Mouse (Mus musculus) adrenal gland, adult 2 months (tissue): ENCODE data around the gene Syn3. TPM values are rescaled to one million over a fixed set of nuclear protein-coding genes. Genes with fewer than 3 reads are reported as not detected.
A peak's percentile ranks its signal among the peaks of the same experiment; 100 is the strongest.

Source experiments
- DNase-seq: peaks from one replicate; pipeline ENCODE4 v3.0.0; 2021
- polyA plus RNA-seq: library from polyadenylated mRNA; depleted of rRNA; stranded (reverse); fragments of >200 nt; gene quantifications from 2 replicates; pipeline ENCODE4 v1.2.3, GENCODE M21; 2012
- total RNA-seq, 2 experiments: library from RNA; stranded (reverse); gene quantifications; 2 replicates each; pipeline ENCODE4 v1.2.3; 2021

The Syn3 gene
- total and polyA plus RNA-seq, 3 experiments = 1.1 to 3.6 (median 2.7) TPM

DNA sequence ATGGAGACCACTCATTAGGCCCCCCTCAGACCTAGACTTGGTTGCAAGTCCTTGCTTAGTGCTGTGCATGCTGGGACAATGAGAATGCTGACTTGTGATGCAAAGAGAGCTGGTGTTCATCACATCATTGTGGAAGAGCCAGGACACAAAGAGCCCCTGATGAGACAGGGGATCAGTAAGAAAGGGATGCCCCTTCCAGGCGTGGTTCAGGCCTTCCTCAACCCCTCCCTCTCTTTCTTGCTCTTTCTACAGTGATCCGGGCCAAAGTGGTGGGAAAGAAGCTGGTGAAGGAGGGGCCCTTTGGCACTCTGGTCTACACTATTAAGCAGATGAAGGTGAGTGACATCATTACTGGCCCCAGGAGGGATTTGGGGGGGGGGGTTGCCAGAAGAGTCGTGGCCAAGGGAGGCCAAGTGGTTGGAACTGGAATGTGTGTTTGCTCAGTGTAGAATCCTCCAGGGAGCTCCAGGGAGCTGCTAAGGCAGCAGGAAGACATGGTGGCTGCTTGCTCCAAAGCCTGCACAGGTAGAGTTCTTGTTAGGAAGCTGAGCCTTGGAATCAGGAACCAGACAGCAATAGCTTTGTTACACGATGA is 160.5 kb downstream of the Syn3 start:
- no peak for DNase-seq

DNA sequence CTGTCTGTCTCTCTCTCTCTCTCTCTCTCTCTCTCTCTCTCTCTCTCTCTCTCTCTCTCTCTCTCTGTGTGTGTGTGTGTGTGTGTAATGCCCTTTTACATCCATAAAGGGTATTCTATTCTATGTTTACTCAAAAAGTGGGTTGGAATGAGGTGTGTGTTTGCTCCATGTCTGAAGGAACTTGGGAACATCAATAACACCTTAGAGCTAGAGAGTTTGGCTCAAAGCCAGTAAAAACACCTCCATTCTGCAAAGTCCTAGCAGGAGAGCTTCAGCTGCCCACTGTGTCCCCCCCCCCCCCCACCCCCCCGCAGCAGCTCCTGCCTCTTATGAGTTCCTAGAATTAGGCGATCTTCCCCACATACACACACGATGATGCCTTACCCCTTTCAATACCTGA is 161.5 kb downstream of the Syn3 start:
- DNase-seq = no peak

DNA sequence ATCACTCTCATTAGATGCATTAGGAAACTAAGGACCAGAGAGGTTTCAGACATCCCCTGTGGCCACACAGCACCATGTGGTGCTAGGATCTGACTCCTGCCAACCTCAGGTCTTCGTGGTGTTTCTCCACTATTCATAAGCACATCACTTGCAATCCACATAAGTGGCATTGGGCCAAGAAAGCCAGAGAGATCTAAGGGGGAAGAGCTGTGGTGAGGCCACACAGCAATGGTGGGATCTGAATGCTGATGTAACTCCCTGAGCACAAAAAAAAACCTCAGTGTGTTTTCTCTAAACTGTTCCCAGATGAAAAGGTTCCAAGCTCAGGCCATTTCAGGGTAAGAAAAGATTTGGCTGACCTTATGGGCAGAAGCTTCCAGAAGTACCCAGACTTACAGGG is 162.2 kb downstream of the Syn3 start:
- DNase-seq = no peak

DNA sequence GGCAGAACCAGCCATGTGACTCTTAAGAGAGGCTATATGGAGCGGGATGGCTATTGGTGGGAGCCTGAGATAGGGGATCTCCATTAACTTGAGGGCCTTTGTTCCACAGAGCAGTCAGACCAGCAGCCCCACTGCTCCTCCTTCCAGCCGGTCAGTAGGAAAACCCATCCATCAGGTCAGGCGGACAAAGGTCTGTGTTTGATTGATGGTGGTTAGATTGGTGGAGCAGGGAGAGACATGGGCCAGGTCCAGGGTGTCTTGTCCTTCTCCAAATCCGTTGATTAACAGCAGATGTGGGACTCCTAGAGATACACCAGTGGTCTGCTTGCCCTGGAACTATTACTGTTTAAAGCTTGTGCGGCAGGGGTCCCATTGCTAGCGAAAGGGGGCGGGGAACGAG is 164.1 kb downstream of the Syn3 start:
- no peak for DNase-seq

DNA sequence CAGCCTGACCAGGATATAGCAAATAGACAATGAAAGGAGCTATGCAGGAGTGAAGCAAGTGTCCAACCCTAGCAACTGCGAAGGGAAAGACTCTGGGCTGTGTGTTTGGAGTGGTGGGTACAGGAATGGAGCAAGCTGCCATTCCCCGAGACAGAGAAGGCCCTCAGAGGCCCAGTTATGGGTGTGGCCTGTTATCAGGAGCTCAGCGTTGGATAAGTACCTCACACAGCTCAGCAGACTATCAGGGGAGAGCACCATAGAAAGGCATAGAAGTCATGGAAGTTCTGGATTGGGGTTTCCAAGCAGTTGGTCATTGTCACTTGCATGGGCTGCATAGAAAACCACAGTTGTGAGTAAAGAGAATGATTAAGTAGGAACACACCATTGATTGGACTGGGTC is 165.8 kb downstream of the Syn3 start:
- DNase-seq = no peak

DNA sequence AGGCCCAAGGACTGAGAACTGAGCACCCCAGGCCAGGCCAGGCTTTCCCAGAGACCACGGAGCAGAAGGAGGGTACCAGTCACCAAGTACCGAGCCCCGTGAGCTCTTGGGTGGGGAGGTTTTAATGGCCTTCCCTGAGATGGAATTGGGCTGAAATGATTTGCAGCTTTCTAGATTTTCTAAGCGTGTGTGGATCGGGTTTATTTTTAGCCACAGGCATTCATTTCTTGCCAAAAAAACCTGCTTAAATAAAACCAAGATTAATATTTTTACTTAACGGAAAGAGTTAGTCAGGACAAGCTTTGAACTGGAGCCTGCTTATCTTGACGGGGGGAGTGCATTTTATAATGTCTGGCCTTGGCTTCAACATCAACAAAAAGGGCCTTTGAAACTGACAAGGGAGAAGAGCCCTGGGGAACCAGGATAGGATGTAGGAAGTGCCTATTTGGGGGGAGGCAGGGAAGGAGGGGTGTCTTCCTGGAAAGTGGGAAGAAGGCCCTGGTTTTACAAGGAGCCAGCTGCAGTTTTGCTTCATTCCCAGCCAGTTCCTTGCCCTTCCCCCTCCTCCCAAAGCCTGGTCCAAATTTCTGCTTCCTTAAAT is 166.9 kb downstream of the Syn3 start:
- peak; percentile 74 for DNase-seq

DNA sequence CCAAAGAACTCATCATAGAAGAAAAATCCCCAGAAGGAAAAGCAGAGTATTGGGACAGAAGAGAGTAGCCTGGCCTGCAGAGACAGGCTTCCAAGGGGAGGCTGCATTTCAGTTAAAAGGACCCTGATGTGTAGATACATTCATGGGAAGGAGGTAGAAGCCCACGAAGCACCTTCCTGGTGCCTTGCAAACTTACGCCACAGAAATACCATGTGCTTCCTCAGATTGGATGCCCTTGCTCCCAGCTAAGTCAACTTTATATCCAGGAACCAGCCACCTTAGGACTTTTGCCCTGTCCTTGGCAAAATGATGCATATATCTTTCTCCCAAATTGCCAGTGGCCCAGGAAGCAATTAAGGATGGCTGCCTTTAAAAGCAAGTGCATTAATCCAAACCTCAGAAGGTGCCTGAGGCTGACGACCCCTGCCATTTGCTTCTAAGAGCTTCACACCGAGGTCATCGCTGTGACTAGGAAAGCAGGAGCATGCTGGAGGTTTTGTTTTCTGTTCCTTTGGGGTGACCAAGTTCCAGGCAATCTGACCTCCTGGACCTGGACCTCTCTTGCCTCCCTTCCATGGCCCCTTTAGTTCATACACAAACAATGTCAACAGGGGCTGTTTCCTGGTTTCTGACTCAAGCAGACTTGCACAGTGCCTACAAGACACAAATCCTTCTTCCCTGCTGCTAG is 167.6 kb downstream of the Syn3 start:
- DNase-seq = no peak

DNA sequence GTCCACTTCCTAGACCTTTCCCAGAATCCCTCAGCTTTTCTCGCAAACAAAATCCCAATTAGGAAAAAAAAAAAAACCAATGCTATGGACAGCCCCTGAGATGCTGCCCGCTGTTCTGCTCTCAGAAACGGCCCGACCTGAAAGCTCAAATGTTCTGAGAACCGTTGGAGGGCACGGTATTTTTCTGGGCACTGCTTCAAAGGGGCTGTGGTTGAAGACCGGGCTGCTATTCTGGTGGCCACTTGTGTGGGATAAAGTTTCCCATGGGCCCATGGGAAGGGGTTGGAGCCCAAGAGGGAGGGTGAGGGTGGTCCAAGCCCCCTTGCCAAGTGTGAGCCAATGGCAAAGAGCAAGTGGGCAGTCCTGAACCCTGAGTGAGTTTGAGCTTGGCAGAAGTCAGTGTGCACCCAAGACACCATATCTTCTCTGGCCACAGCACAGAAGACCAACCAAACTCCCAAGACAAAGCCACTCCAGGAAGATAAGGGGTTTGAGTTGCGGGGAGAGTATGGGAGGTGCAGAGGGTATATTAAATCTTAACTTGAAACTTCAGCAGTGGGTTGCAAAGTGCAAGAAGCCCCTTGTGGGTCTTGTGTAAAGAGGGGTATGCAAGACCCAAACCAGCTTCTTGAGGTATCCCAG is 169.3 kb downstream of the Syn3 start:
- no peak for DNase-seq

DNA sequence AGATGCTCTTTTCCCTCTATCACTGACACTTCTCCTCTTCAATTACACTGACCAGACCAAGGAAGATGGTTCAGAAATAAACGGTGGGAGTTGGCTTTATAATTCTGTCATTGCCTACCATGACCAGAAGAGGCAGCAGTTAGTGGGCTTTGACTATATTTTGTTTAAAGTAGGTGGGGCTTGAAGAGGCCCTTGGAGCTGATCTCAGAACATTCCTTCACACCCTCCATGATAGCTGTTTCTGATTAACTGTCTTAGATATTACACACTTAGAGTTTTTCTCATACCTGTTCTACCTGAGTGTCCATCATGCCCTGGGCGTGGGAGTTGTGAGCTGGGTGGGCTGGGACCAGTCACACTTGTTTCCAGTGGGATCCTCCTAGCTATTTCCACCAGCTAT is 170.0 kb downstream of the Syn3 start:
- DNase-seq = no peak

DNA sequence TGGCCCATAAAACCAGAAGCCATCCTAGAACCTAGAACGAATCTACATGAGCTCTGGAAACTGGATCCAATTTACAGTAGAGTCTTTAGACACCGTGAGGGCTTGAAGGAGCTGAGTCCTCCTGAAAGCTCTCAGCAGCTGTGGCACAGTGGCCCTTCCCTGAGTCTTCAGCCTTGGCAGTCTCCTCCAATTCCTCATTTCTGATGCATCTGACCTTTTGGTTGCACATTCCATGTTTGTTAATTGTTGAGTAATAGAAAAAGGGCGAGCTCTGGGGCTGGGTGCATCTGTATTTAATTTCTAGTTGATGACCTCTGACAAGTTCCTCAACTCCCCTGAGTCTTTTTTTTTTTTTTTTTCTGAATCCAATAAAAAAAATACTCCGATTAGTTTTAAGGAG is 170.6 kb downstream of the Syn3 start:
- DNase-seq = peak; percentile 78

DNA sequence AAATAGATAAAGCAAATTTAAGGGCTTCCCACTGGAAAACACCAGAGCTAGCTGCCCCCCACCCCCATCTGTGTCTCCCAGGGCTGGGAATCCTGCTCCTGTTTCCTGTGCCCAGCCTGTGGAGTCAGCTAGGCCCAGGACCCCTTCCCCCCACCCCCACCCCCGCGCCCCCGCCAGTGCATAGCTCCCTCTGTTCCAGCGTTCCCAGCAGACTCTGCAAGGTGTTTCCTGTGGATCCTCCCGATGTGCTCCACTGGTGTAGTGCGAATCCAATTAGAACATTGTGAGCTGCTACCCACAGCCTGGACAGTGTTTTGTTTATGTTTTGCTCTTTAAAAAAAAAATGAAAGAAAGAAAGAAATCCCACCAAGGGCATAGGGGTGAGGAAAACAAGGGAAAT is 173.4 kb downstream of the Syn3 start:
- DNase-seq = no peak

DNA sequence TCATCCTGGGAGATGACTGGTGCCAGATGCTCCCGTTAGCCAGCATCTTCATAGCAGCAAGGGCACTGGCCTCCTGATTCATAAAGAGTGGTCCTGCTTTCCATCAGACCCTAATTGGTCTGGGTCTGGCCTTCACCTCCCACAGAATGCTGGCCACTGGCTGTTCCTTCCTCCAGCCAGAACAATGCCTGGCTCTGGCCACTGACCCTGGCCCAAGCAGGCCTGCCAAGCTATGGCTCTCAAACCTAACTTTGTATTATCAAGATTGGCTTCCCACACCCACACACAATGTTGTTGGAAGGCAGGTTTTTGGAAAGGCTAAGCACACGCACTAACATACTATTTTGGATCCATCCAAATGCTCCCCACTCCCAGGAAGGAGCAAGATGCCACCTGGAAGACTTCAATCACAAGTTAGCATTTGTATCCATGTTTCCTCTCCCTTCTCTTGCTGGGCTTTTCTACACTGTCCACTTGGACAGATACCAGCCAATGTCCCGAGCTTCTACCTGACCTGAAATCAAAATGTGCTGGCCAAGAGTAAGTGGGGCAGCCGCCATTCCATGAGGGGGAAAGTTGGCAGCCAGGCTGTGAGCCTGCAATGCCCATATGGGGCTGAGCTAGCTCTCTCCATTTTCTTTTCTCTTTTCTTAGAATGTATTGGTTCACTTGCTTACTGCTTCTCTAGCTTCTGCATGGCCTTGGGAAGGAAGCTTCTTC is 175.3 kb downstream of the Syn3 start:
- no peak for DNase-seq

DNA sequence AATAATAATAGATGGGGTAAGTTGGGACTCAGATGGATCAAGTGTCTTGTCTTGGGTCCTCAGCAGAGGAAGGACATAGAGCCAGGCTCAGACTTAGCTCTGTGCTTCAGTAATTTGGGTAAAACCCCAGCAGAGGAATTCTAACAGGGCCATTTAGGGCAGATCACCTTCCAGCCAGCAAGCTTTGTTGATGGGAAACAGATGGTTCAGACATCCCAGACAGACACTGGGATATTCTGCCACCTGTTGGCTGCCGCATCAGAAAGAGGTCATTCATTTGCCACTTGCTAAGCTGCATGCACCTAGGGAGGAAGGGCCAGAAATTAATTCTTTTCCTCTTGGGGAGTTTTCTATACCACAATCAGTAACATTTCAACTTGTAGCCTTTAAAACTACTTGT is 176.7 kb downstream of the Syn3 start:
- DNase-seq = no peak

DNA sequence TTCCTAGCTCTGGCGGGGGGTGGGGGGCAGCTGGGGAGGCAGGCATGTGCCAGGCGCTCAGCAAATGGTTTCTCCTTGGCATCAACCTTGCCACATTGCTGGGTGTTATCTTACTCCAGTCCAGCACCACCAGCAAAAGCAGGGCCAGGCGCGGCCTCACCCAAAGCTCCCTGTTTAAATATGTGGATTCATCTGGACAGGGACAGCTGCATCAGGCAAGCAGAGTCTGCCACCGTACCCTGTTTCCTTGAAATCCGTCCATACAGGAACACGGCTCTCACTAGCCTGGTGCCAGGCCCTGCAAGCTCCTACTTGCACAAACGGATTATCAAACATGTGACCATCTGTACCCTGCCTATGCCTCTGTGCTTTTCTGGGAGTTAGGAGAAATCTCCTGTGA is 177.5 kb downstream of the Syn3 start:
- DNase-seq = no peak

DNA sequence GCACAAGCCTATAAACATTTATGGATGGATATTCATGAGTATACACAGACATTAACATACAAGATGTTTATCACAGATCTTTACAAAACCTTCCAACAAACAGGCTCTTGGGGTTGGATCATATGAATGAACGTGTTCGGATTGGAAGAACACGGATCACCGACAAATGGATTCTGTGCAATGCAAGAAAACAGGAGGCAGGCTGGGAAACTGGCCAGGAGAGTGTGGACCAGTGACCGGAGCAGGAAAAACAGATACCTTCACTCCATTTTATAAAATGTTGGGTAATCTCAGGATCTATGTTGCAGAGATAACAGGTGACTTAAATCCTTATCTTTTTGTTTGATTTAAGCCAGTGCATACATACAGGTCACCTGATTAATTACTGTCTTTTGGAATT is 178.5 kb downstream of the Syn3 start:
- no peak for DNase-seq

DNA sequence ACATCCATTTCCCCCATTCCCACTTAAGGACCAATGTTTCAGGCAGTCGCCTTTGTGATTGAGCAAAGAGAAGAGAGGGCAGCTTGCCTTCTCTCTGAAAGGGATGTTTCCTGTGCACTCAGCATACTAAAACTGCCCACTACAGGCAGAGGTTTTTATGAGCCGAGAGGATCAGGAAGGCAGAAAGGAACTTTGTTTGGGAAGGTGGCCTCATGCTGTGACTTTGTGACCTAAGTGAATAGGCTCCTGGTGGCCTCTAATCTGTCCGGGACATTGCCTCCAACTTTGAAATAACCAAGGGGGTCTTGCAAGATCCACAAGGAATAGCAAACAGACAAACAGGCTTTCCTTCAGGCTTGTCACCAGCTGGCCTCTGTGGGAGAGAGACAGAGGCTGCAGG is 179.2 kb downstream of the Syn3 start:
- no peak for DNase-seq

DNA sequence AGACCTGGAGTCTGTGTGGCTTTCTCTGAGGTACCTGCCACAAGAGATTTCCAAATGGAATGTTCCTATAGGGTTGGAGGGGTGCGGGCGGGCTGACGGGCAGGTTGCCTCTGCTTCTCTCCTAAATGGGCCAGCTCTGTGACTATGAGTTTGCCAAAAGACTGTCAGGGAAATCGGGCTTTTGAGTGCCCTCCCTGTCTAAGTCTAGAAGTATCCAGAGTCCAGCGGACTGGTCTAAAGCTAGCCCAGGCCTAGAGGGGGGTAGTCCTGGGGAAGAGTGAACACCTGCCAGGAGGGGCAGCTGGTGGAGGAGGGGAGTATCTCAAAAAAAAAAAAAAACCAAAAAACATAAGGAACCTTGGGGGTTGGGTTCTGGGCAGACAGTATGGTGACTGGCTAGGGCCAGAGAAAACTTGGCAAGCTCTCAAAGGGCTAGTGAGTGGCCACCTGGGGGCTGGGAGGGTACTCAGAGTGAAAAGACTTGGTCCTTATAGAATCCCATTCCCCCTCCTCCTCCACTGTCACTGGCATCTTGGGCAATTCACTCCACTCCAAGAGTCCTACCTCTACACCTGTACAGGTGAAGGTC is 180.1 kb downstream of the Syn3 start:
- DNase-seq = no peak

DNA sequence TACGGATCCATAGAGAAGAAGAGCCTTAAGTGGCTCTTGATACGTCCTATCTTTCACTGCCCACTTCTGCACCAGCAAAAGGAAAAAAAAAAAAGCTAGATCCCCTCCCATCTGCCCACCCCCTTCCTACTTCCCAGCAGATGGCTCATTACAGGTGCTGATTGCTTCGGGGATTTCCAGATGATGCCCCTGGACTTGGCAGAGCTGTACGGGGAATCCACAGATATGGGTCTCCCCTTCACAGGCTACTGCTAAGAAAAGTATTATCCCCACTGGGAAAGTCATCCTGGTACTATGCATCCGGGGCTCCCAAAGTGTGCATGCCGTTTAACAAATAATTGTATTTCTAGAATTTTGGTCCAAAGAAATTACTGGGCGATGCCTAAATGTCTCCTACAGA is 181.1 kb downstream of the Syn3 start:
- DNase-seq = no peak

DNA sequence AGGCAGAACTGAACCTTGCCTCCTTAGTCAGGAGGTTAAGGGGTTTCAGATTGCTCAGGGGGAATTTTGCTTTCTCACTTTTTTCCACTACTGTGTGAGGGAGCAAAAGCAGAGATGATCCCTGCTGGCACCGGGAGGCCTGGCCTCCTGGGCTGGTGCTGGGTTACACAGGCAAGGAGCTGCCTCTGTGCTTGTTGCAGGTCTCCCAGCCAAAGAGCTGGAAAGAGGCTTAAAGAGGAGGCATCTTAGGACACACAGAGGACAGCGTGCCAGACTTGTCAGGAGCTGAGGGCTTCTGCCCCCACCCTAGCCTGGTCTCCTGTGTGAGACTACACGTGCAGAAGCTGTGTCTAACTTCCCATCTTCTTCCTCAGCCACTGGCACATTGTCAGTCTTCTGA is 183.2 kb downstream of the Syn3 start:
- no peak for DNase-seq

DNA sequence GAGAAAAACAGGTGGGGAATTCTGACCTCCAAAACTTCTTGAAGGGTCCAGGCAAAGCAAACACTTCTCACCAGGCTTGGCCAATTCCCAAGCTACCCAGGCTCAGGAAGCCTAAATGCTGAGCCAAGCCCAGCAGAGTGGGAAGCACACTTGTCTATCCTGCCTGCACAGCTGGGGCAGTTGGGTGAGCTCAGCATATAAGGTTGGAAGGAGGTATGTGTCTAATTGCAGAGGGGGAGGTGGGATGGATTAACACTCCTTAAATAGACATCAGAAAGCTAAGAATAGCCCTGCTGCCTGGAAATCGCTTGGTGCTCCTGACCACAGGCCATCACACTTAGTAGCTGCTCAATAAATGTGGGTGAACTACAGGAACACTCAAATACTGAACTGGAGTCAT is 185.2 kb downstream of the Syn3 start:
- no peak for DNase-seq

DNA sequence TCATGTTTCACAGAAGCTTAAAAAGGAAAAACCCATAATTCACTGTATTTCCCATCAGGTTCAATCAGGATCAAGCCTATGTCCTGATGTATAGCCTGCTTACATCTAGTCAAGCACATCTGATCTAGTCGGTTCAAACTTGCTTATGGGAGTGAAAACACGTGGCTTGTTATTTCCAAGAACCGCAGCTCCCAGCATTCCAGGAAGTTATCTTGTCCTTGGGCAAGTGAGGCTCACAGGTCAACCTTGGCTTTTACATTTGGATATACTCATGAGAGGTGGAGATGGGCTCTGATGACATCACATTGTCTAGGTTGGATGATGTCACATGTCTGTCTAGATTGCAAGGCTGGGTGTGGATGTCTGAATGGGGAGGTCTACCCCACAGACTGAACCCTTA is 185.7 kb downstream of the Syn3 start:
- no peak for DNase-seq

DNA sequence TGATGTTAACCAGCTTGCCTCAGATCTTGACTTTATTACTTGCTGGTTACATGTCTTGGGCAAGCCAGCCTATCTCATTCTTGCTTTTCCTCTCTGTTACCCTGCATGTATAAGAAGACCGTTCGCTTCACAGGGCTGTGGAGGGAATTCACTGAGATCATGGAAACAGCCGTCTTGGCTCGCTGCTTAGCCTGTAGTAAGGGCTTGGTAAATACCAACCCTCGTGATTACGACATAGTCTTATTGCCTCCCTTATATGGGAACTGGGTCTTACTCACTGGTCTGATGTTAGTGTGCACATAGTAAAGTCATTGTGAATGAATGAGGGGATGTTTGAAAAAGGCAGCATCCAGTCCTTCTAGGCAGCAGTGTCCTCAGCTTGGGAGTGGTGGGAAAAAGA is 188.2 kb downstream of the Syn3 start:
- peak; percentile 83 for DNase-seq
